ENCODE assay signal across 11 mouse cellular contexts in the genomic region with DNA sequence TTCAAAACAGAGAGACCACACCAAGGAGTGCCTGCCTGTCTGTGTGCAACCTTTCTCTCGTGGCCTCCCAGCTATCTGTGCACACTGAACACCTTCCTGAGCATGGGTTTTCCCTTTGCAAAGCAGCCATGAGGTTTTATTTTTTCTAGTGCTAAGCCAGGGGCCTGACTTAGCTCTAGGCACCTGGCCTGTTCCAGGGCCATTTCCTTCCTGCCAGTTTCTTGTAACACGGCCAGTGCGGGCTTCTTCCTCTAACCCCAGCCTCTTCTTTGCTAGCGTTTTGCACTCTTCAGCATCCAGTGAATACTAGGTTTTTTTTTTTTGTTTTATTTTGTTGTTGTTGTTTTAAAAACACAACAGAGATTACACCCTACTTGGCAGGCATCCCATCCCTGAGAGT.
"Had no signal": no experiment of that assay in that cellular context is flagged by ENCODE, and none has a peak within 500 bp of the region (broad histone marks: within the 10 kb centered on the region; RNA-seq: fewer than 3 reads in every experiment).

No protein-coding gene starts in this region.

- H3K27ac ChIP-seq: kidney, embryonic 15.5 days; left cerebral cortex, adult 2 months; limb, embryonic 15.5 days; liver, embryonic 12.5 days; midbrain, embryonic 12.5 days had no signal

- H3K36me3 ChIP-seq: kidney, embryonic 15.5 days; limb, embryonic 15.5 days; liver, embryonic 12.5 days had no signal

- H3K9ac ChIP-seq: kidney, embryonic 15.5 days; limb, embryonic 15.5 days; liver, embryonic 12.5 days; lung, embryonic 14.5 days; midbrain, embryonic 12.5 days had no signal

- H3K9me3 ChIP-seq: kidney, embryonic 15.5 days; limb, embryonic 15.5 days; liver, embryonic 12.5 days; midbrain, embryonic 12.5 days had no signal

- DNase-seq: kidney, adult 2 months; kidney, postnatal 14 days; lung, embryonic 14.5 days; lung, postnatal 10 days; right cerebral cortex, postnatal 14 days had no signal

- H3K4me3 ChIP-seq: kidney, embryonic 15.5 days; left cerebral cortex, adult 2 months; limb, embryonic 15.5 days; liver, embryonic 12.5 days; midbrain, embryonic 12.5 days had no signal

- H3K4me2 ChIP-seq: kidney, embryonic 15.5 days; limb, embryonic 15.5 days; liver, embryonic 12.5 days; lung, embryonic 14.5 days; midbrain, embryonic 12.5 days had no signal

- ATAC-seq: liver, embryonic 12.5 days; midbrain, embryonic 16.5 days had no signal

- H3K4me1 ChIP-seq: liver, embryonic 12.5 days had no signal
